Mouse (Mus musculus) limb, embryonic 10.5 days (tissue): Measurements from ENCODE around the gene Tipin. TPM values are rescaled to one million over a fixed set of nuclear protein-coding genes. Genes with fewer than 3 reads are reported as not detected.

Experiments used
- DNase-seq: peaks from one replicate; pipeline ENCODE4 v3.0.0-alpha.2; 2017; ENCODE audit warnings: low spot score
- H3K27ac ChIP-seq: fragments of 300-500 bp; sonication (generic); 2 replicates; pipeline ENCODE4 v1.5.1; 2016; ENCODE audit warnings: mild to moderate bottlenecking
- H3K27me3 ChIP-seq: fragments of 300-500 bp; sonication (generic); 2 replicates; pipeline ENCODE4 v1.6.1; 2016; ENCODE audit warnings: low read depth, mild to moderate bottlenecking; ENCODE audit not compliant: poor library complexity, severe bottlenecking
- H3K36me3 ChIP-seq: fragments of 300-500 bp; sonication (generic); 2 replicates; pipeline ENCODE4 v1.6.1; 2016; ENCODE audit warnings: mild to moderate bottlenecking, moderate library complexity
- H3K4me1 ChIP-seq: fragments of 300-500 bp; sonication (generic); 2 replicates; pipeline ENCODE4 v1.6.1; 2016
- H3K4me3 ChIP-seq: fragments of 300-500 bp; sonication (generic); 2 replicates; pipeline ENCODE4 v1.5.1; 2016; ENCODE audit warnings: mild to moderate bottlenecking, moderate library complexity
- H3K9me3 ChIP-seq: fragments of 300-500 bp; sonication (generic); replicated peaks from 2 replicates; pipeline ENCODE4 v1.6.1; 2016; ENCODE audit warnings: mild to moderate bottlenecking
- WGBS: fragments of 180-500 bp; shearing (Covaris S2); methylation state at CpG from one replicate; pipeline ENCODE4 v1.1.7; 2016; 5-methylcytosine and 5-hydroxymethylcytosine counted together
- polyA plus RNA-seq: library from polyadenylated mRNA; unstranded; fragments of >200 nt; fragmentation: Nextera tagmentation; extraction: Ambion mirVana; gene quantifications from 2 replicates; pipeline ENCODE4 v1.2.1, GENCODE M21; 2016

Gene Tipin
- polyA plus RNA-seq = 299 and 311 TPM in 2 replicates

DNA sequence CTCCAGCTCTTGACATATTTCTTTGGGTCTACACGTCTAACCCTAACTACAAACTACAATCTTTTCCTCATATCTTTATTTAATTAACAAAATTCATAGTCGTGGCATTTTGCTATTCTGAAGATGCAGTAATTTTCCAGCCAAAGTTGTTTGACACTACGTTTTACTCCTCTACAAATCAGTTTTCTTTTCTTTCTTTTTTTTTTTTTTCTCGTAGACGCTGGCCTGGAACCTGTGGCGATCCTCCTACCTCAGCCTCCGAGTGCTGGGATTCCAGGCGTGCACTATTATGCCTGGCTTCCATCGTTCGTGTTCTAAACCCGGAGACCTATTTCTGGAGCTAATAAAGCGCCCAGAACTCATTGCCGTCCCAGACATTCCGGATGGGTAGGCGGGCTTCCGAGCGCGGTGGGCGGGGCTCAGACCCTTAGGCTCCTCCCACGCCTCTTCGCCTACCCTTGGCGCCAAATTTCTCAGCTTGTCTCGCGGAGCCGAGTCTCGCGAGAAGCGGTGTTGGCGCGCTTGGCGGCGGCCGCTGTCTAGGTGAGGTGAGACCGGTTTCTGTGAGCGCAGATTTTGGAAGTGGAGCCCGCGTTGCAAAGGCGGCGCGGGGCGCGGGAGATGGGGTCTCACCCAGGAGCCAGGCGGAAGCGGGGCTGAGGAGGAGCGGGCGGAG lies at the start of gene Tipin:
Gene Tipin, plus strand, starts transcription at position 477 of the 676 bp plus-strand sequence.
- Histone ChIP-seq H3K27me3 (no peaks in the 10 kb centered on the region), H3K36me3 (peaks cover 27% of the 10 kb centered on the region), H3K4me3 (peak within 1 kb of the TSS; percentile 76), H3K9me3 (no peaks in the 10 kb centered on the region), H3K4me1 (peaks cover 6% of the 10 kb centered on the region), H3K27ac (peak within 1 kb of the TSS; percentile 98)
- peak; percentile 97 for DNase-seq
- 3% methylated on average over 46 of the region's 46 CpGs for WGBS

DNA sequence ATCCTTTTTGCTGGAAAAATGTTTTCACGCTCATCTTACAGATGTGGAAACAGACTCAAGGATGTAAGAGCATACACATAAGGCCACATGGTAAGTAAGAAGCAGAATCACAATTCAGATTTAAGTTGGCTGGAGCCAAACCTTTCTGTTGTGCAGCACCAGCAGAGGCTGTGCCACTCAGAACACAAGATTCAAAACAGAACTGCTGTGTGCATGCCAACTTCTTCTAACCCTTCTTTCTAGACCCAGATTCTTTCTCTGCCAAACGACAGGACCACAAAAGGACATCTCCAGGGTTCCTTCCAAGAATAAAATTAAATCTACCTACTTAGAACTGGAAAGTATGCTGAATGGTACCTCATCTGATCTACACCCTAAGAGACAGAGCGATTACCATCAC lies 49.7 kb upstream of the Tipin start:
- Histone ChIP-seq H3K9me3 (no peaks in the 10 kb centered on the region), H3K36me3 (peaks cover 9% of the 10 kb centered on the region), H3K4me1 (peaks cover 46% of the 10 kb centered on the region), H3K27me3 (no peaks in the 10 kb centered on the region), H3K27ac (no peak overlapping the region), H3K4me3 (no peak overlapping the region)
- 91% methylated on average over 3 of the region's 3 CpGs for WGBS
- no peak for DNase-seq

DNA sequence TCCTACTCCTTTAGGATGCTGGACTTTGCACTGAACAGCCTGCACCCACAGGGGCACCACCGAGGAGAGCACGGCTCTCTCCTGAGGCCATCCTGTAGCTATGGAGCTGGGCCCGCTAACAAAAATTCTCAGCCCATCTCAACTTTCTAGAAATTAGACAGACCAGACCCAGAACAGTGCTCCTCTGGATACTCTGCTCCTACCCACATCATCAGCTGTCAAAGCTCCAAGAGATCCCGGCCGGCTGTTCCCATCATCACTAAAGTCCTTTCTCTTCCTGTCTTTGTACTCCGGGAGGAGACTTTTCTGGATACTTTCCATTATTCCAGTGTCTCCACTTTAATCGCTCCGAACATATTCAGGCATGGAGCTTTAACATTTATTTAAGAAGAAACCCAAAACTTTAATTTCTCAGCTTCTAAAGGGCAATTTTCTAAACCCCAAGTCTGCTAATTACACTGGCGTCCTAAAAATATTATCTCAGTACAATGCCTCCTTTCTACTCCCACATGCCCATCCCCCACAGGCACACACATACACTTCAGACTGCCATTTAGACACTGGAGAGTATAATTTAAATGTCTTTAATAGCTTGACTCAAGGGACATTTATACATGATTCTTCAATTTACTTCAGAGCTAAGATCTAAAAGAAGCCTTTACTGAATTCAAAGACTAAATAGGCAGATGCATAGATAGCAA lies 49.0 kb upstream of the Tipin start:
- WGBS = 83% methylated on average over 9 of the region's 9 CpGs
- peaks cover 7% of the 10 kb centered on the region for H3K36me3 ChIP-seq
- H3K4me1 ChIP-seq = peaks cover 46% of the 10 kb centered on the region
- no peak overlapping the region for H3K27ac ChIP-seq
- no peaks in the 10 kb centered on the region for H3K27me3 ChIP-seq
- DNase-seq = no peak
- H3K4me3 ChIP-seq = no peak overlapping the region
- H3K9me3 ChIP-seq = no peaks in the 10 kb centered on the region

DNA sequence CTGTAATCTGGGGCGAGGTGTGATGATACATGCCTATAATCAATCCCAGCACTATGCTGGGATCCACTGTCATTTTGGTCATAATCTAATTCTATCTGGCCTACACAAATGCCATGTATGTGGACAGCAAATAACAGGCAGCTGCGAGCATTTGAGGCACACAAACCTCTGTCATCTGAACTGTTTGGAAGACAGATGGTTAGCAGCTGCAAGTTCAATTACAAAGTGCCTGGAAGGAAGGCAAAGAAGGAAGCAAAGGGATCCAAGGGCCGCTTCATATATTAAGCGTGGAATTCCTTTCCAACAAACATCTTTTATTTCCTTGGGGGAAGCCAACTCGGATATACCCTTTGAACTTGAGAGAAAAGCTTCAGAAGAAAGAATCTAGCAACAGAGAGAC lies 47.7 kb upstream of the Tipin start:
- H3K27ac ChIP-seq = no peak overlapping the region
- DNase-seq = no peak
- H3K9me3 ChIP-seq = no peaks in the 10 kb centered on the region
- peaks cover 39% of the 10 kb centered on the region for H3K4me1 ChIP-seq
- H3K4me3 ChIP-seq = no peak overlapping the region
- no peaks in the 10 kb centered on the region for H3K27me3 ChIP-seq
- H3K36me3 ChIP-seq = peaks cover 7% of the 10 kb centered on the region
- 54% methylated on average over 5 of the region's 5 CpGs for WGBS

DNA sequence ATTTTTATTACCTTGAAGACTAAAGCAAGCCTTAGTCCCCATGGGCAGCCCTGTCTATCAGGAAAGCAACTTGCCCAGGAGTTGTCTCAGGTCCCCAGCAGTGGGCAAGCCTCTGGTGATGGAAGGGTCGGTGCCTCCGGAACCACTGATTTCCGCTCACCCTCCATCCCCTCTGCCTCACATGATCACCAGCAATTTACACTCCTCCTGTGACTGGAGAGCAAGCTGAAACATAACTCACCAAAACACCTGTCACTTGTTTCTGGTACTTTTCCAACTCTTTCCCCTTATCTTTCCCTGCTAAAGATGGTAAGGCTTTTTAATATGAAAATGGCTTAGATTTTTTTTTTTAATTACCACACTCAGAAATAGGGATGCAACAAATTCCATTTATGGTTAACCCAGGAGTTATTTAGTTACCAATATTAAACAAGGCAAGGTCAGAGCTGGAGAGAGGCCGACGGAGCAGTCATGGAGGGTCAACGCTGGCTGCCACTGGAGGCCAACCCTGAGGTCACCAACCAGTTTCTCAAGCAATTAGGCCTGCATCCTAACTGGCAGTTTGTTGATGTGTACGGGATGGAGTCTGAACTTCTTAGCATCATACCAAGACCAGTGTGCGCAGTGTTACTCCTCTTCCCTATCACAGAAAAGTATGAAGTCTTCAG lies 46.5 kb upstream of the Tipin start, which contains the start of gene Uchl4:
Gene Uchl4, plus strand, starts transcription at position 434 of the 668 bp plus-strand sequence.
- Histone ChIP-seq H3K36me3 (peaks cover 7% of the 10 kb centered on the region), H3K4me3 (no peak within 1 kb of the TSS), H3K27me3 (no peaks in the 10 kb centered on the region), H3K9me3 (no peaks in the 10 kb centered on the region), H3K4me1 (peaks cover 28% of the 10 kb centered on the region), H3K27ac (no peak within 1 kb of the TSS)
- no peak for DNase-seq
- WGBS = 83% methylated on average over 8 of the region's 8 CpGs

DNA sequence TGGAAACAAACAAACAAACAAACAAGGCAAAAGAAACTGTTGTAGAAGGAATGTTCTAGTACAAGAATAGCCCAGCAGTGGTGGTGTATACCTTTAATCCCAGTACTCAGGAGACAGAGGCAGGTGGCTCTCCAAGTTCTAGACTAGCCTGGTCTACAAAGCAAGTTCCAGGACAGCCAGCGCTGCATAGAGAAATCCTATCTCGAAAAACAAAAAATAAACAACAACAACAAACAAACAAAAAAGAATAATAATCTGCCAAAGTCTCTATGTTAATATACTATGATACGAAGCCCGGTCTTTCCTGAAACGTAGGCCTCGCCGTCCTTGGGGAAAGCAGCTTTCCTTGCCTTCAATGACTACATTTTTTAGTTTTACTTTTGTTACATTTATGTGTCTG lies 45.3 kb upstream of the Tipin start:
- H3K36me3 ChIP-seq = peaks cover 7% of the 10 kb centered on the region
- no peak for DNase-seq
- WGBS = 98% methylated on average over 7 of the region's 7 CpGs
- H3K27me3 ChIP-seq = no peaks in the 10 kb centered on the region
- peaks cover 35% of the 10 kb centered on the region for H3K4me1 ChIP-seq
- H3K9me3 ChIP-seq = no peaks in the 10 kb centered on the region
- no peak overlapping the region for H3K4me3 ChIP-seq
- no peak overlapping the region for H3K27ac ChIP-seq

DNA sequence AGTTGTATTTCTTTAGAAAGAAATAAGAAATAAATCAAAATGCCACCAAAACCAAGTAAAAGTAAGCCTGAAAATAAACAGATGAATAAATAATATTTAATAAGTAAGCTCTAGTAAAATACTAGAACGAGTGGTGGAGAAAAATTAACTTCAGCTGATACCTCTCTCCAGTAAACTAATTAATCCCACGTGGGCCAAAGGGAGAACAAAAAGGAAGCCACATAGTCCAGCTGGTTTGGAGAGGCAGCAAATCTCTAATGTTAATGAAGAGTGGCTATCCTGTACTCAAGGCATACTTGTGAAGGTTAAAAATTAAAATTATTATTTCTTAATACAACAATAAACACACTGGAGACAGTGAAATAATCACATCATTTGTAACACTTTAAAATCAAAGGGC lies 41.3 kb upstream of the Tipin start:
- Histone ChIP-seq H3K27ac (peak overlapping the region; percentile 72), H3K36me3 (peaks cover 11% of the 10 kb centered on the region), H3K9me3 (no peaks in the 10 kb centered on the region), H3K27me3 (no peaks in the 10 kb centered on the region), H3K4me3 (peak overlapping the region; percentile 28; the same call in 1 of the 2 replicates), H3K4me1 (peaks cover 16% of the 10 kb centered on the region)
- DNase-seq = no peak
- 21% methylated on average over 2 of the region's 2 CpGs for WGBS

DNA sequence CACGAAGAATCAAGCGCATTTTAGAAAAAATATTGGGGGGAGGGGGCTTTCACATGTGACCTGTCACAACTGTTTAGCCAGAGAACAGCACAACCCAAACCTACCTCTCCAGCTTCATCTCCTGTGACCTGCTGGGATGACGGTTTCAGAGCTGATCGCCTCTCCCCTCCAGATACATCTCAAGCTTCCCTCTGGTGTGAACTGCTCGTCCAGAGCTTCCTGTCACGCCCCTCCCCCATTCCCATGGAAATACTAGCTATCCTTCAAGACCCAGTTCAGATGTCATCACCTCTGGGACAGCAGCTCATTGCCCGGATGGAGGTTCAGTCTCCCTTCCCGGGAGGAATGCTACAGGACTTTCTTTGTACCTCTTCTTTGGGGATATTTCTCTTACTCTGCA lies 40.7 kb upstream of the Tipin start:
- peak overlapping the region; percentile 28; the same call in 1 of the 2 replicates for H3K4me3 ChIP-seq
- no peaks in the 10 kb centered on the region for H3K9me3 ChIP-seq
- H3K4me1 ChIP-seq = peaks cover 16% of the 10 kb centered on the region
- H3K27me3 ChIP-seq = no peaks in the 10 kb centered on the region
- peaks cover 14% of the 10 kb centered on the region for H3K36me3 ChIP-seq
- WGBS = 21% methylated on average over 8 of the region's 8 CpGs
- H3K27ac ChIP-seq = peak overlapping the region; percentile 72
- DNase-seq = peak; percentile 51

DNA sequence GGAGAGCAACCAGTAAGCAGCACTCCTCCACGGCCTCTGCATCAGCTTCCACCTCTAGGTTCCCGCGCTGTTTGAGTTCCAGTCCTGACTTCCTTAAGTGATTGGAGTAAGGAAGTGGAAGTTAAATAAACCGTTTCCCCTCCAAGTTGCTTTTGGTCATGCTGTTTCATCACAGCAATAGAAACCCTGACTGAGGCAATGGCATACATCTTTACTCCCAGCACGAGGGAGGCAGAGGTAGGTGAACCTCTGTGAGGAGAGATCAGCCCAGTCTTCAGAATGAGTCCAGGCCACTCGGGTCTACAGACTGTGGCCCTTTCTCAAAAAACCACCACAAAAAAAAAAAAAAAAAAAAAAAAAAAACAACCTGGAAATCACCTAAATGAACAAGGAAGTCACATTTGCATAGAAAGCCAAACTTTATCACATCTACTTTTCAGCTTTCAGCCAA lies 39.0 kb upstream of the Tipin start:
- Histone ChIP-seq H3K27ac (no peak overlapping the region; the same call in 1 of the 2 replicates), H3K4me3 (no peak overlapping the region), H3K4me1 (peaks cover 16% of the 10 kb centered on the region), H3K9me3 (no peaks in the 10 kb centered on the region), H3K36me3 (peaks cover 20% of the 10 kb centered on the region), H3K27me3 (no peaks in the 10 kb centered on the region)
- 74% methylated on average over 6 of the region's 6 CpGs for WGBS
- no peak for DNase-seq

DNA sequence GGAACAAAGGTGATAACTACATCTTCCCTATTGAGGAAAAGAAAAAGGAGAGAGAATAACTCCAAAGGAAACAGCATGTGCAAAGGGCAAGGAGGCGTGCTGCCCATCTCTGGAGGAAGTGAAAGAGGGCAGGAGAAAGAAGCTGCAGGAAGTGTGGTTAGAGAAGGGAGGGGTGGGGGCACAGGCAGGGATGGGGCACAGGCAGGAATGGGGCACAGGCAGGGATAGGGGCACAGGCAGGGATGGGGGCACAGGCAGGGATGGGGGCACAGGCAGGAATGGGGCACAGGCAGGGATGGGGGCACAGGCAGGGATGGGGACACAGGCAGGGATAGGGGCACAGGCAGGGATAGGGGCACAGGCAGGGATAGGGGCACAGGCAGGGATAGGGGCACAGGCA lies 32.0 kb upstream of the Tipin start:
- H3K36me3 ChIP-seq = peaks cover 32% of the 10 kb centered on the region
- no peak for DNase-seq
- 81% methylated on average over 1 of the region's 1 CpGs for WGBS
- no peaks in the 10 kb centered on the region for H3K9me3 ChIP-seq
- H3K4me1 ChIP-seq = peaks cover 22% of the 10 kb centered on the region
- no peaks in the 10 kb centered on the region for H3K27me3 ChIP-seq
- H3K4me3 ChIP-seq = no peak overlapping the region
- H3K27ac ChIP-seq = no peak overlapping the region

DNA sequence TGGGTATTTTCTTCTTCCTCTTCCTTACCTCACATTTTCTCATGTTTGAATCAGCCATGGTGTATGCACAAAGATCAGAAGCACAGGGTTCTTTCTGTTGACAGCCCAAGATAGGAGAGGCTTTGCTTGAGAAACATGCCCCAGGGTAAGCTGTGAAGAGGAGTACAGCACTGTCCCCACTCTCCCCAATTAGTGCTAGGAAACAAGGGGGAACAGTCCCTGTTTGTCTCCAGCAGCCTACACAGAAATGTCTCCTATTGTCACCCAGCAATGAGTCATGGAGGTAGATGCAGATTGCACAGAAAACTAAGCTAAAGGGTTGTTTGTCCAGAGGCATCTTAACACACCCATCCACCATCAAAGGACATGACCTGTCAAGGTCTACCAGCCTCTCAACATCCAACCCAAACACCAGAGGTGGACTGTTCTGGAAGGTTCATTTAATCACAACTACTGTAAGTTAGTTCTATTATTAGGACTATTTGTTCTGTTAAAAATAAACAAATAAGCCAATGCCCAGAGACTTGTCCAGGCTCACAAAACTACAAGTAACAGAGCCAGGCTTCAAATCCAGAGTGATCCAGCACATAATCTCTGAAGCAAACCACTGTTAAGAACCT lies 31.2 kb upstream of the Tipin start:
- H3K4me3 ChIP-seq = no peak overlapping the region
- no peak overlapping the region for H3K27ac ChIP-seq
- peaks cover 27% of the 10 kb centered on the region for H3K36me3 ChIP-seq
- H3K9me3 ChIP-seq = no peaks in the 10 kb centered on the region
- DNase-seq = no peak
- H3K4me1 ChIP-seq = peaks cover 22% of the 10 kb centered on the region
- no peaks in the 10 kb centered on the region for H3K27me3 ChIP-seq

DNA sequence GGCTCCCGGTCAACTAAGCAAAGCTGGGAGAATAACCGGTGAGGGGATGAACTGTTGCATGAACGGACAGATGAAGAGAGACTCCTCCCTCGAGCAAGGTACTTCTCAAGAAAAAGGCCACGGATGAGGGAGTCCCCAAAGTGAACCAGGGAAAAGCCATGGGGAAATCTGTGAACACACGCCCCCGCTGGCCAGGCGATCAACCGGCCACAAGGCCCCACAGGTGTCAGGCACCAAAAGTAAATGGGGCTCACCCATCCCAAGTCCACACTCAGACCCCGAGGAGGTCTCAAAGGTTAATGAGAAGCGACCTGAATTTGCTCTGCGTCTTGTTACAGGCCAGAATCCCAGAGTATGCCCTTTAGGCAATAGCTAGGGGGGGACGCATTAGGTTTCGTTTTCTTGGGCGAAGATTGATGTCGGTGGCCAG lies 28.8 kb upstream of the Tipin start:
- no peaks in the 10 kb centered on the region for H3K27me3 ChIP-seq
- H3K36me3 ChIP-seq = peaks cover 15% of the 10 kb centered on the region
- DNase-seq = peak; percentile 58
- H3K9me3 ChIP-seq = no peaks in the 10 kb centered on the region
- H3K27ac ChIP-seq = peak overlapping the region; percentile 94
- peak overlapping the region; percentile 80 for H3K4me3 ChIP-seq
- under 1% methylated on average over 16 of the region's 16 CpGs for WGBS
- H3K4me1 ChIP-seq = peaks cover 22% of the 10 kb centered on the region
